Mouse (Mus musculus): ENCODE measurements at regions not wholly inside any gene's neighbourhood (a gene's known extent, or its start where the extent isn't known, plus 50 kb on each side); places are given as distances from the start of the nearest gene placed in this dataset.
A peak's percentile ranks its signal among the peaks of the same experiment; 100 is the strongest.

DNA sequence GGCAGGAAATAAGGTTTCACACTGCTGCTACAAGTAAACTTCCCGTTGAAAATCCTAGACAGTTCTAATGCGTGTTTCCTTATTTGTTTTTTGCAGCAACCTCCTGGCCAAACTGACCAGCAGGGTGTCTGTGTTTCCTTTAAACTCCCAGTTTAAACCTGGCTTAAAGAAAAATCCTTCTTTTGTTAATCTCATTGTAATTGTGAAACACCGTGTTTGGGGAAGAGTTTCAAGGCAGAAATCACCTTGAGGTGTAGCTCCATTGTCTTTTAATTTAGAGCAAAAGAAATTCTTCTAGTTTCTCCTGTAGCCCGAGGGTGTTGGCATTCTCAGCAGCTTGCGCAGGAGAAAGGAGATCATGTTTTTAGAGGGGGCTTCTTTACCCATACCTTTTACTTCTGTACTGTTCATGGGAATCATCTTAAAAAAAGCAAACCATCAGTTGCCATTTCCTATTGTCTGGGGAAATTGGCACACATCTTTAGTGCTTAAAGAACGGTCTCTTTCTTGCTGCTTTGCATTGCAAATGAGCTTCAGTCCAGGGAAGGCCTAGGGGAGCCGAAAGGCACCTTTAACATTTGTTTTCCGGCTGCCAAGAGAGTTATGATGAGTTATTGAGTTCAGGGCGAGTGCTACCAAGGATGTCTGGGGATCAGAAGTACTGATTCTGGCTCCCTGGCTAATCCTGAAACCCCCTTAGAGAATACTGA, 342.6 kb downstream of the Slc4a3 start:
- DNase-seq (ENCODE audit: extremely low read depth, insufficient read length, low spot score): no peak

DNA sequence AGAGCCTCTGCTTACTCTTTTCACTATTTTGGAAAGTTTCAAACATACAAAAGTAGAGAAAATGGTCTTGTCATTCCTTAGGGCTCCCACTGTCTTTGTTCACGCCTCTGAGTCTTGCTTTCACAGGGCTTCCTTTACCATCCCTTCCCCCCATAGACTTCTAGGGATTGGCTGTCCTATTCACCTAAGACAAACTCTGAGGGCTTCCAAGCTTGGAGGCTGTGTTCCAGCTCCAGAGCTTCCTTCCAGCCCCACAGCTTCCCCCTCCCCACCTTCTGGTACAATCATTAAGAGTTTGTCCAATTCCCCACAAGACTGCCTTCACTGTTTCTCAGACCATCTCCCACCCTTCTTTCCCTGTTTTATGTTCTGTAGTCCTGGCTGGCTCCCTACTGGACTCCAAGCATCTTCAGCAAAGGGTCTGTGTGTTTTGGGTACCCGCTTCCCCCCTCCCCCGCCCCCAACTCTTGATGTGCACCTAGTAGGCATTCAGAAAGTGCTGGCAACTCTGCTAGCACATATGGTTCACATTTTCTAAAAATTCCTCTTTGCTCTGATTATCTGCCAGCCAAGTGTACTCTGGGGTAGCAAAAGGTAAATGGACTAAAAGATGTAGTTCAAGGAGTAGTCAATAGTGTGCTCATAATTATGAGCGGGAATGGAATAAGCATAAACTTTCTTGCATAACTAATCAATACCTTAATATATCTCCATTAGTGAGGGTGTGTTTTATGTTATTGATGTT, 344.0 kb downstream of the Slc4a3 start:
- no peak for DNase-seq (ENCODE audit: extremely low read depth, insufficient read length, low spot score)

DNA sequence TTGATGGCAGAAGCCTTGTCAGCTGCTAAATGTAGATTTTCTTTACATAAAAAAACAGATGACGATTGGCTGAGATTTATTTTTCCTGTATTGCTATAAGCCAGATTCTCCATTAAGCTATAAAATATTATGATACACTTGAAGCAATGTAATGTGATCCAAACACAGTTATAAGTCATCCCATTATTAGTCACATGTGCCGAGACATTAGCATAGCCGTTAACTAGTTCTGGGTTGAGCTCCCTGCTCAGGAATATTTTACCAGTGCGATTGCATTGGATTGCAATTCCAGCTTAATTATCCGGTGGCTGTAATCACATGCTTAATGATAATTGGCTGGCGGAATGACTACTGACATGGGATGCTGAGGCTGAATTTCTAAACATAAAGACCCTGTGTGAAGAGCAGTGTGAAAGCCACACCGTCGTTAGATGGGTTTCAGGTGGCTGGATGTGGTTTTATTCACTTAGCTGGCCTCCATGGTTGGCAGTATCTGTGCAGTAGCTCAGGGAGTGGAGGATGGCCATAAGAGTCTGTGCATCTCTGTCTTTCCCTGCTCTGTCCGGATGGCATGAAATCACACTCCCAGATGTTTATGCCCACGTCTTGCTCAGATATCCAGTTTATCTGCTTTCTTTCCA, 344.7 kb downstream of the Slc4a3 start:
- no peak for DNase-seq (ENCODE audit: extremely low read depth, insufficient read length, low spot score)

DNA sequence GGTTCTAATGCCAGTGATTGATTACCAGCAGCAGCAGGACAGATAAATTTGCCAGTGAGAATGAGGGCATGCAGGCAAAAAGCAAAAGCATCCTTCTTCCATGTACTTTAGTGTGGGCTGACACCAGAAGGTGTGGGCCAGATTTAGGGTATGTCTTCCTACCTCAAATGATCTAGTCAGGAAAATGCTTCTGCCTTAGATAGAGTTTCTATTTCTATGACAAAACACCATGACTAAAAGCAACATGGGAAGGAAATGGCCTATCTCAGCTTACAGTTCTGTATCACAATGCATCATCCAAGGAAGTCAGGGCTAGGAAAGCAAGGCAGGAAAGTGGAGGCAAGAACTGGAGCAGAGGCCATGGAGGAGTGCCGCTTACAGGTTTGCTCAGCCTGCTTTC, 349.5 kb downstream of the Slc4a3 start:
- no peak for DNase-seq (ENCODE audit: extremely low read depth, insufficient read length, low spot score)

DNA sequence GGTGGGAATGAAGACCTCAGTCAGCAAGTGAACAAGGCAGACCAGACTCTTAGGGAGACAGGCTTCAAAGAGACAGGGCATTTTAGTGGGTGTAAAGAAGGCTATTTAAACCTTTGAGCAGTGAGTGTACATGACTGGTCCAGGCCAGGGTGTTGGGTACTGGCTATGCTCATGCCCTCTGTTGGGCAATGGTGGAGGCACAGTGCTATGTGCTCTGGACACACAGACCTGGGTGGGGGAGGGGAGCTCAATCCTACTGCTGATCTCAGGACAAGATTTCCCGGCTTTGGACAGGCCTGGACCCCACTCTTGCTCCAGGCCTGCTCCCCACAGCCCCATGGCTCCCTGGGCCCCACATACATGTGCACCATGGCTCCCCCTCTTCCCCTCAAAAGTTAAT, 355.1 kb downstream of the Slc4a3 start:
- DNase-seq (ENCODE audit: extremely low read depth, insufficient read length, low spot score): no peak

DNA sequence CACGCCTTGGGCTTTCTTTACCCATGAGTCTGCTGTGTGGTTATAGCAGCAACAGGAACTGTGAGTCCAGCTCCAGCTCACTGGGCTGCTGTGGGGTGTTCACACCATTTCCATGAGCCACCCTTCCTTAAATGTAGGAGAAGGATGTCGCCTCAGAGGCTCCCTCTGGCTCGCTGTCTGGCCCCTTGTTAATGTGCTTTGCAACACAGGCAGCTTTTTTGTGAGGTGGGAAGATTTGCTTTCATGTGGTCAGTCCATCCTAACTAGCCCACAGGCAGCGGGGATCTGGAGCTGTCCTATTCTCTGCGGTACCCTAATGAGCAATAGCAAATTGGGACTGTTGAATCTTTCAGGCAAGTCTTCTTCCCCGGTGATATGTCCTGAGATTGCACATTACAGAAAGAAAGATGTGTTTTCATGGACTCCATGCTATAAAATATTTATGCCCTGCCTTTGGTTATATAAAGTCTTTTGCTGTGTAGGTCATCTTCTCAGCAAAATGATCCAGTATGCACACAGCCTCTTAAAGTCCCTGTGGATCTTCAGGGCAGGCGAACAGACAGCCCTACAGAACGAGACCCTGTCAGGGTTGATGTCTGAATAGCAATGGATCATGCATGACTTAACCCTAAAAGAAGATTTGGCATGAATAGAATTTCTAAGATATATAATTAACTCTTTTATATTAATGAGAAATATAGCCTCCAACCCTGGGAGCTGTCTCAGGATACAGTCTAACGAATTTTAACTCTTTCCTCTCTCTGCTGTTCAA, 359.8 kb downstream of the Slc4a3 start:
- no peak for DNase-seq (ENCODE audit: extremely low read depth, insufficient read length, low spot score)

DNA sequence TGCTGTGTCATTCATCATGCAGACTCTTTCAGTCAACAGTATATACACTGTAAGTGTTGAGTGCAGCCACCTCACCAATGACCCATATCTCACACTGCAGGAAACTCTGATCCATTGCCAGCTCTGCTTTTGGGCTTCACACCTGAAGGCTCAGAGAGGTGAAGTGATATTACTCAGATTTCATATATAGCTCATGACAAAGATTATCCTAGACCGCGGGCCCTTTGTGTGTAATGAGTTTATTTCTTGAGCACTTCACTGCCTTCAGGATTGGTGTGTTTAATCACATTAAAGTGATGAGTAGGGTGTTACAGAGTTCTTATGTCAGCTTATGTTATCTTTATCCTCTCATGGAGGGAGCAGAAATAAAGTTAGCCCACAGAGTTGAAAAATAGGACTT, 369.2 kb downstream of the Slc4a3 start:
- DNase-seq (ENCODE audit: extremely low read depth, insufficient read length, low spot score): no peak

DNA sequence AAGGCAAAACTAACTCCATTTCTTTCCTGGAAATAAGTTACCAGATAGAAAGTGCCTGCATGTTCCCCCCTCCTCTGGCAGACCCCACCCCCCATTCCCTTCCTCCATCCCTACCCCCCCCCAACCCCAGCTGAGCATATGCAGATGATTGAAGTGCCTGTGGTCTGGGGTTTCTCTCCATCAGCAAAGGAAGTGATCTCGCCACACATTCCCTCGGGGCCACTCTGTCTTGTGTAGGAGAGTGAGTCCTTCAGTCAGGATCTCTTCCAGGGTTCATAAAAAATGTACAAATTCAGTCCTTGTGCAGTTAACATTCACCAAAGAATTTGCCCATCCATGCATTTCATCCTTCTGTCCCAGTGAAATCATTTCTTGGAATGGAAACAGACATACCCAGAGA, 370.1 kb downstream of the Slc4a3 start:
- no peak for DNase-seq (ENCODE audit: extremely low read depth, insufficient read length, low spot score)

DNA sequence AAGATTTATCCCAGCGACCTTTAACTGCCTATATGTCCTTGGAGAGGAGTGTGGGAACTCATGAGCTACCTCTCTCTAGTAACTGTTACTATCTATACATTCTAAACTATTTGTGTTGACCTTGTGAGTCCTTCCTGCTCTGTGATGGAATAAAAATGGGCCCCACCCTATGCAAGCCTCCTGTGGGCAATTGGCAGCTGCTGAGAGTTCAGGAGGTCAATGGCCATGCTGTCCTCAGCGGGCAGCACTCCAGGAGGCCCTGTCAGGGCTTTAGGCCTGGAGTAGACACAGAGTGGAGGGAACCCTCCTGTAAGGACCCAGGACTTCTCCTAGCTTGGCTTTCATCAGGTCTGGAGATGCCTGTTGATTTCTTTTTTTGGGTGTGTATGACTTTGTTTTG, 373.1 kb downstream of the Slc4a3 start:
- no peak for DNase-seq (ENCODE audit: extremely low read depth, insufficient read length, low spot score)

DNA sequence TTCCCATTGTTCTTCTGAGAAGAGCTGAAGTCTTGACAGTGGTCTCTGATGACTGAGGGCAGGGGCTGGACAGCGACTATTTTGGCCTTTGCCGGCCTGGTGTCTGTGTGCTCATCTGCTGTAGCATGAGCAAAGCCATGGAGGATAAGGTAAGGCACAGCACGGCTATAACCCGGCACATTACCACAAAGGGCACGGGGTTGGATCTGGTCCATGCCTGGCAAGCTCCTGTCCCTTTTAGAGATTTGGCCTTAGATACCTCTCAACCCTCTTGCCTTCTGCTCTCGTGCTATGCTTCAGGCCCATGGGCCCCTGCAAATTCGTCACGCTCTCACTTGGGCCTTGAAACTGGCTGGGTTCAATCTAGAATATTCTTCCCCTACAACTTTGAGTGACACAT, 379.0 kb downstream of the Slc4a3 start:
- no peak for DNase-seq (ENCODE audit: extremely low read depth, insufficient read length, low spot score)

DNA sequence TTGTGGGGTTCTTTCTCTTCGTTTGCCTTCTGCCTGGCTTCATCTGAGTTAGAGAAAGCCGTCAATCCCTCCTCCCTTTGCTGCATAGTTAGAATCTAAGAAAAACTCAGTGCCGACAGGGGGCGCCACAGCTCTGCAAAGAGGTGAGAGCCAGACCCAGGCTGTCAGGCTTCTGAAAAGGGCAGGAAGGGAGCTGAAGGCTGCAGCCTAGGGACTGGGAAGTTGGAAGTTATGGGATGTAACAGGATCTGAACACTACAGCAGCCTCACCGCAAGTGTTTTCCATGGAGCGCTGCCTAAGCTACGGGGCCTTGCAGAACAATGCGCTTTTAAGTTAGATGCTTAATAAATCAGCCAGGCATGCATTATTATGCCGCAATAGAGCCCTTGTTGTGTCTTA, 379.7 kb downstream of the Slc4a3 start:
- DNase-seq (ENCODE audit: extremely low read depth, insufficient read length, low spot score): no peak

DNA sequence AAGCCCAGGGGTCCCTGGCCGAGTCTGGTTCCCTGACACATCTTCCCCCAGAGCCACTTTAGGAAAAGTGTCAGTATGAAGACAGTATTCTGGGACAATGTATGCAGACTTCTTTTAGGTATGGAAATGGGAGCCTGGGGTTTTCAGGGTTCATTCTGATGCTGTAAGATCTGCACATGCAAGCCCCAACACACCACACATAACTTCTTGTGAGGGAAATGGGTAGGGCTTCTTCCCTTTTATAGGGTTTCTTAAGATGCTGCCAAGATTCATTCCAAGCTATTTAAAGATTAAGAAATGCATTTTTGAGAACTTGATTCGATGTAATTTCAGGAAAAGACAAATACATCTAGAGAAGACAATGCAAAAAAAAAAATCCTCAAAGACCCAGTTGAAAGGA, 385.8 kb downstream of the Slc4a3 start:
- no peak for DNase-seq (ENCODE audit: extremely low read depth, insufficient read length, low spot score)

DNA sequence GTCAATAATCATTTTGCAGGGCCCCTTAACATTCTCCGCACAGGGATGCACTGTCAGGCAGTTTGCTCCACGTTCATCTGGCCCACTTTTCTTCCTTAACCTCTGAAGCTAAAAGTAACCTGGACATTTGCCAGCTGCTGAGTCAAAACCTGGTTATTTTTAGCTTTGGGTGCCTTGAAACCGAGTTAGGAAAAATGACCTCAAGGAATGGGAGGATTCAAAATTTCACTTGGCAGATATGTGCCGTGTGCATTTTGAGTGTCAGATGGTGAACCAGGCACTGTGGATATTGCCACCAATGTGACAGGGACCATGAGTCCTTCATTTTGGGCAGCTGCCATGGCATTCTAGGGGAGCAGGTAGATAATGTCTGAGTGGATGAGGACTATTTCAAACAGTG, 387.8 kb downstream of the Slc4a3 start:
- no peak for DNase-seq (ENCODE audit: extremely low read depth, insufficient read length, low spot score)

DNA sequence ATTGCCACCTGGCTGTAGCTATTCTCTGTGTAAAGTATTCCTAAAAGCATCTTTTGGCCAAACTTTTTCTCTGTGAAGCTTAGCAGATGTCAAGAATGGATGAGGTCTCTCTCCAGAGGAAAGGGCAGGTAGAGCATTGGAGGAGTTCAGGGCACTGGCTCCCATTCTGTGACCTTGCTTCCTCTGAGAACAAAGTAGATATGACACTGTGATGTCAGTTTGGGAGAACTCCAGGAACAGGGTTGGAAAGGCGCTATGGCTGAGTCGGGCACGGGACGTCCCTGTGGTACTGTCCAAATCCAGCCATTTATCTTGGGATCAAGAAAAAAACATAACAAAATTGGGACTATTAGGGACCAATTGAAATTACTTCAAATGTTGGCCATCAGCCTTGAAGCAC, 388.7 kb downstream of the Slc4a3 start:
- no peak for DNase-seq (ENCODE audit: extremely low read depth, insufficient read length, low spot score)

DNA sequence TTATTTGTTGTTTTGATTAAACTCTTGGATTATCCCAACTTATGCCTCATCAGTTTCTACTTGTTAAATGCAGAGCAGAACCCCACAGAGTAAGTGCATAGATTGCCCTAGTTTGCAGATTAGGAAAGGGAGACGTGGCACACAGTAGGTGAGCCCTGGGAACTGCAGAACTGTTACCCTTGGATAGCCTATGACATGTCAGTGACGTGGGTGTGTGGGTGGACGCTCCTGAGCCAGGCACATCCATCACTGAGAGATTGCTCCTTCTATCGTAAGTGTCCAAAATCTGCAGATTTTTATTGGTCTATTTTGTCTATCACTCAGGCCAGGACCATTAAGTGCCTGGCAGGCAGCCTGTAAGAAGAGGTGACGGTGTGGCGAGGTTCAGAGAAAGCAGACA, 389.8 kb downstream of the Slc4a3 start:
- no peak for DNase-seq (ENCODE audit: extremely low read depth, insufficient read length, low spot score)

DNA sequence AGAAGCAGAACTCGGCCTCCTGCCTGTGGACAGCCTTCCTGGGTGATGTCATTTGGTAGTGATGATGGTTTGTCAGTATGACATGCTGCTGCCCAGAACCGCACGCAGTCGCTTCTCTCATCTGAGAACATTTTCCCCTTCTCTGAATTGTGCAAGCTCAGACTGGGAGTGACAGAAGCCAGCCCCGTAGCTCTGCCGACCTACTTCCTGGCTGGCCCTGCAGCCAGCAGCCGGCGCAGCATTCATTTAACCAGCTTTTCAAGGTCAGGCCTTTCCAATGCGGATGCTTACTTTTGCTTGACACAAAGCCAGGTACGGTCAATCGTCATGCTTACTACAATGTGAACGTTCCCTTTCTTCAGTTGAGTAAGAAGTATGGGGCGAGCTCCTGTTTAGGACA, 390.5 kb downstream of the Slc4a3 start:
- peak; percentile 2 for DNase-seq (ENCODE audit: extremely low read depth, insufficient read length, low spot score)

DNA sequence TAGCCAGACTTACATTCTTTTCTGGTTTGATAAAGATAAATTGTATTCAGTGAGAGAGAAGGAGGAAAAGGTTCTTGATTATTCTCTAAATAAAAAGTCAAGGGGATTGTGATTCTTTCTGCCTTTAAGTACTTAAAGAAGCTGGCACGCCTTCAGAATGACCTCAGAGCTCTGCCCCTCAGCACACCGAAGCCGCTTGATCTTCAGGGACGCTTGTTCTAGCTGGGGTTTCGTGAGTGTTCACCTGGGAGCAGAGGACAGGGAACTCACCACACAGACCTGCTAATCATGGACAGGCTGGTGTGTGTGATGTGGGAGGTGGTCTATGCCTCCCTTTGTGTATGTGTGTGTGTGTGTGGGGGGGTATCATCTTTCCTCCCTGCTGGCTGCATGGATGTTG, 391.3 kb downstream of the Slc4a3 start:
- DNase-seq (ENCODE audit: extremely low read depth, insufficient read length, low spot score): no peak

DNA sequence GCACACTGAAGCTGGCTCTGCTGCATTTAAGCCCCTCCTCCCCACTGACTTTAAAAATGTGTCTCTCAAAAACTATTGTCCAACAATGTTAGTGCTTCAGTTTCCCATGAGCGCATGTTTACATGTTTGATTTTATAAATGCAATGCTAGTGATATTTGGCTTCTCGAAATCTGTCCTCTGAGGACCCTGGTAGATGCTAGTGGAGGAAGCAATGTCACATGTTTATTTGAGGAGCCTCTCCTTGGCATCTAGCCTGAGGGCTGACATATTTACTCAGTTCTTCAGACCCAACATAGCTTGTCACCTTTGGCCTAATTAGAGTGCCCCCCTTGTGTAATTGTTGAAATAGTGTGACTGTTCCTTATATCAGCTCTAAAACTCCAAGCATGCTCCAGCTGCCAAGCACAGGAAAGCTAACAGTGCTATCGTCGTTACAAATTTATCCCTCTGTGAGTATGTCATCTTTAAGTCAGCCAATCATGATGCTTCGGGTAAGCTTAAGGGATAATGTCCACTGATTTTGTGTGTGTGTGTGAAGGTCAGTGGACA, 400.3 kb downstream of the Slc4a3 start:
- DNase-seq (ENCODE audit: extremely low read depth, insufficient read length, low spot score): no peak

DNA sequence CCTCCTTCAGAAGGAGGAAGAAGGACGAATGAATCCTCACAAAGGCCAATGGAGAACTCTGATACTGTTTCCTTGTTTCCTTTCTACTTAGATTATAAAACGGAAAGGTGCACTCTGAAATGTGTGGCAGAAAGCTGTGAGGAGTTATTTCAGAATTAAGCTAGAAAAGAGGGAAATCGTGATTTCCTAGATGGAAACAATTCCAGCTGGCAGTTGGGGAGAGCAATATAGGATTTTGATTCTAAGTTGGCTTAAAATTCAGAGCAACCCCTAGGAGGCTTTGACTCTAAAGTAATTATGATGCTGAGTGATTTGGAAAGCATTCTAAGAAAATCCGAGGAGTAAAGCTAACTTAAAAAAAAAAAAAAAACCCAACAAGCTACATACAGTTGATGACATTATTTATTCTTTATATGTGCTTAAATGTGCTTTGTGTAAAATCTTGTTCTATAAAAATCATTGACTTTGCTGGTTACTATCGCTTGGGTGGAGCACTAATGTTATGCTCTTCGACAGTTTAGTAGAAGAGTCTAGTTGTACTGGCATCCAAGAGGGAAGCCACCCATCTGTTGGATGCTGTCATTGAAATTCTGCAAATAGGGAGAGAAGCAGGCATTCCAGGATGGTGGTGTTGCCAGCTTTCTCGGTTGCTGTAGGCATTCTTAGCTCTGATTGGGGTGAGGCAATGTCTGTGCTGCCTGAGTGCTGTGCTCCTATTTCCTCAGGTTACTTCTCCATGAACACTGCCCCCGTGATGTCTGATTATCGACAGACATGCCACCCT, 432.3 kb downstream of the Slc4a3 start:
- no peak for DNase-seq (ENCODE audit: extremely low read depth, insufficient read length, low spot score)

DNA sequence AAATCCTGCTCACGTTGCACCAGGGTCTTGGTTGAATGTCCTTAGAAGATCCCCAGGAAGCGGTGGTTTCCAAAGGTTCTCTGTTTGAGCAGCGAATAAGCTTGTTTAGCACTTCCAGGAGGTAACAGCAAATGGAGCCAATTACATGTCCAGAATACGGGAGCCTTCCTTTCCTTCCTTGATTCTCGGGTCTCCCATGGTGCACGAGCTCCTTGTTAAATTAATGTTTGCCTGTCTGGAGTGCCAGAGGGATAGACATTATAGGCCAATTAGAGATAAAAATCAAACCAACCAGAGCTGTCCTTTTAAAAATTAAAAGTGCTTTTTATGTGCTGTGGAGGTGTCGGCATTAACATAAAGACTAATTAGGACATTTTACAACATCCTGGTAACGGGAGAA, 437.0 kb downstream of the Slc4a3 start:
- DNase-seq (ENCODE audit: extremely low read depth, insufficient read length, low spot score): no peak

All from 3134 (cell line).